Mouse (Mus musculus): ENCODE measurements around the gene Phc2.

Gene Phc2

GRCm38 (mm10) chr4:128782645-128783044, 128.1 kb downstream of the Phc2 start:
- no peak for DNase-seq (ENCODE audit: low spot score in 2 of 2)

- DNase-seq (ENCODE audit: low spot score in 2 of 2), result no peak
Observed at GRCm38 (mm10) chr4:128784950-128785631, 130.6 kb downstream of the Phc2 start.

GRCm38 (mm10) chr4:128785921-128786654, 131.6 kb downstream of the Phc2 start:
- DNase-seq (ENCODE audit: low spot score in 2 of 2), result no peak

GRCm38 (mm10) chr4:128787023-128787939, 132.8 kb downstream of the Phc2 start:
- DNase-seq (ENCODE audit: low spot score in 2 of 2), result no peak

DNA sequence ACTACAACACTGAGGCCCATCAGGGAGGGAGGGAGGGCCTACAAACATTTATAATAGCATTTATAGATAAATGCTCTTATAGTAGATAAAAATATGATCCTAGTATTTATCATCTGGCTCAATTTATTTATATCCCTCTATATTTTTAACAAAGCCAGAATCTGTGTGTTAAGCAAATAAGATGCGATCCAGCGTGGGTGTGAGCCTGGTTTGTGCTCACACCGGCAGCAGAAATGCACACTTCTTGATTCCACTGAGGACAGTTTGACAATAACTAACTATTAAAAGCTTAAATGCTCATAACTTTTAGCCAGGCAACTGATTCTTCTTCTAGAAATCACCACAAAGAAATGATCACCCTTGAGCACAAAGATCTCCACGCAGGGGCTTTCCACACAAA, 133.6 kb downstream of the Phc2 start:
- DNase-seq (ENCODE audit: low spot score in 2 of 2), result no peak

GRCm38 (mm10) chr4:128789646-128790045, 135.1 kb downstream of the Phc2 start:
- DNase-seq (ENCODE audit: low spot score in 2 of 2), result no peak

DNA sequence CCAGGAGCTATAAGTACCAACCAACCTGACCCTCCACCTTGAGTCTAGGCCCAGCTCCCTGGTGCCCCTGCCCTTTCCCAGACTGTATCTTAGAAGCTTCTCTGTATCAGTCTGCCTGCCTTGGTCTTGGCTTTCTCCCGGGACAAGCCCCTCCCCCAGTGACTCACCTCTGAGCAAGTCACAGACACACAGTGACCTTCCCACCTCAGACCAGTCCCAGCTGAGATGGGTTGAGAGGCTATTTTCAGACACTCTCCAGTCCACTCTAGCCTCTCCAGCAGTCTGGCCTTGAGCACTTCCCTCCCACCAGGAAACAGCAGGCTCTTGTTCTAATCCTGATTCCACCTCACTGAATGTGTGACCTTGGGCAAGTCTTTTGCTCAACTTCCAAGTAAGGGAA, 139.2 kb downstream of the Phc2 start:
- DNase-seq (ENCODE audit: low spot score in 2 of 2), result no peak

DNA sequence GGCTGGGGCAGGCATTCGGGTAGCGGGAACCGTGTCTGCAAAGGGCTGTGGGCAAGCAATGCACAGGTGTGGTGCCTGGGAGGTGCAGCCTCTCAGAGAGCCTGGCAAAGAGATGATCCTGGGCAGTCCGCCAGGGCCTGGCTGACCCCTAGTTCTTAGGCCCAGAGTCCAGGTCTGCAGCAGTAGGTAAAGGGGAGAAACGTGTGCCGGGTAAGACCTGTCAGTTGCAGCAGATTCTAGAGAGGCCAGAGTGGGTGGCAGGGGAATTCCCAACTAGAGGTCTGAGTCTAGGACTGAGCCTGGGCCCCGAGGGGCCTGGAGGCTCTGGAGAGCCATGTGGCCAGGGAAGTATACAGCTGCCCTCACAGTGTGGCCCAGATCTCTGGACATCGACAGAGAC, 139.7 kb downstream of the Phc2 start:
- no peak for DNase-seq (ENCODE audit: low spot score in 2 of 2)

GRCm38 (mm10) chr4:128795596-128795995, 141.1 kb downstream of the Phc2 start:
- no peak for DNase-seq (ENCODE audit: low spot score in 2 of 2)

DNA sequence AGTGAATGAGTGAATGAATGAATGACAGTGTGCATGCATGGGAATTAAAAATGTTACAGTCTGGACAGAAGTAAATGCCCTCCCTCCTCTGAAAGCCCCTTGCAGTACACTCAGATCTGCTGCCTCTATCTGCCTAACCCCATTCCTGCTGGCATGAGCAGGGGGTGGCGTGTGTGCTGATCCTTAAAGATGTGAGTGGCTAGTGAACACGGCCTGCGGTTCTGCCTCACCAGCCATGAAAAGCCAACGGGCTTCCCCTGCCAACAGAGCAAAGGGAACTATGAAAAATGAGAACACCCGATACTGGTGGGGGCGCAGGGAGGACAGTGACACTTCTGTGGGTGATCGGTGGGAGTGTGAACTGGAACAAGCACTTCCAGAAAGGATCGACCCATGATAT, 142.3 kb downstream of the Phc2 start:
- DNase-seq (ENCODE audit: low spot score in 2 of 2), result no peak

DNA sequence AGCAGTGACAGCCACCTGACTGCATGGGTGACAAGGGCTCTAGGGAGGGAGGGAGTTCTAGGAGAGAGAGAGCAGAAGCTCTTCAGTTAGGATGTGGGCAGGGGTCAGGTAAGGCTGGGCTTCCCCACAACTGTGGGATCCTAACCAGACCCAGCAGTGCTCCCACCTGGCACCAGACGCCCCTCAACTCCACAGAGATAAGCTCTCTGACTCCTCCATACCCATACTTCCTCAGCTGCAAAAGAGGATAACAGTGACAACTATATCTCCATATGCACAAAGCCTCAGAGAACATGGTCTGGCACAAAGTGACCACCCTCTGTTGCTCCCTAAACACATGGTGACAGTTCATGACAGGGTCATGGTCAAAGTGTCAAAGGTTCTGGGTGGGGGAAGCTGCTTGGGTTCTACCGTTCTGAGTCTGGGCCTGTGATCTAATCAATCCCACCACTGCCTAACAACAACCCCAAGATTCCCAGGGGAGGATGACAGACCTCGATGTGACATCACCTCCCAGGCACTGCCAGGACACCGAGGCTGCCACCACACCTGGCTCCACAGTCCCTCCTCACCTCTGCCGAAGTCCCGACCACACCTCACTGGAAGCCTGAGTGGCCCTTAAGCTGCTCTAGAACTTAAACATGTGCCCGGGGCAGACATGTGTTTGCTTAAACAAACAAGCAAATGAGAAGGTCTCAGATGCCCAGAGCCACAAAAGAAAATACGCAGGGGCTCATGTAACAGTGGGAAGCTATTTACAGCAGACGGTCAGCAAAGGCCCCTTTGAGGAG, 147.4 kb downstream of the Phc2 start:
- no peak for DNase-seq (ENCODE audit: low spot score in 2 of 2)
